In the genomic region with DNA sequence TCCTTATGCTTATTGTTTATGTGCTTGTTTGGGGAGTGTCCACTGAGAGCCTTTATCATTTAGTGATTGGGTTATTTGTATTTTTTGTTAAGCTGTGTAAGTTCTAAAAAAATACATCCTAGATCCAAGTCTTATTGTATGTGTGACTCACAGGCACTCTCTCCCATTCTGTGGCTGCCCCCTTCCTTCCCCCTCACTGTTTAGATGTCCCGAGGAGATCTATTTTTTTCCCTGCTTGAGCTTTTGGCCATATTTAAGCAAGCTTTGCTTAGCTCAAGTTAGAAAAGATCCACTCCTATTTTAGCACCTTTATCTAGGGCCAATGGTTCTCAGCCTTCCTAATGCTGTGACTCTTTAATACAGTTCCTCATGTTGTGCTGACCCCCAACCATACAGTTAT, we compare ENCODE assay signal across 19 mouse cellular contexts.
A peak's percentile ranks its signal among the peaks of the same experiment; 100 is the strongest.
DNase-seq lines count a peak whose midpoint lies in the region; TF ChIP-seq lines count a peak whose summit lies in the region.
"Had no signal": no experiment of that assay in that cellular context is flagged by ENCODE, and none has a peak within 500 bp of the region (broad histone marks: within the 10 kb centered on the region; RNA-seq: fewer than 3 reads in every experiment).

No protein-coding gene starts in this region.

- peak; percentile 45 for DNase-seq in 416B (ENCODE audit: low read depth)
- peak; percentile 42 for DNase-seq in NIH3T3 (ENCODE audit: low read depth)
- no peak for DNase-seq in embryo, embryonic 11 days
- DNase-seq in layer of hippocampus, postnatal 25 days (ENCODE audit: extremely low spot score in 1 of 2, low spot score in 1 of 2) = no peak
- DNase-seq: adrenal gland, adult 2 months; adrenal gland, postnatal 10 days; adrenal gland, postnatal 25 days; B cell, adult 2 months; cerebellum, adult 11-12 months; cerebellum, adult 2 months; cerebellum, adult 9-11 months; cerebellum, postnatal 14 days; cerebellum, postnatal 36 days; forebrain, postnatal 0 days had no signal

- no peak for TF ChIP-seq POLR2A in olfactory bulb, adult 2 months (IDR thresholded peaks at IDR 0.05; ENCODE audit: insufficient read depth, low read depth, low read length)

- no peak overlapping the region for H3K4me3 ChIP-seq in olfactory bulb, adult 2 months (ENCODE audit: insufficient read depth, low read depth, low read length)
- H3K4me3 ChIP-seq: embryonic facial prominence, embryonic 10.5 days; embryonic facial prominence, embryonic 12.5 days; forebrain, embryonic 13.5 days; forebrain, embryonic 15.5 days had no signal

- no peak for TF ChIP-seq CTCF in olfactory bulb, adult 2 months (IDR thresholded peaks at IDR 0.05; ENCODE audit: insufficient read depth, low read depth, low read length)

- 12% methylated on average over 1 of the region's 1 CpGs for WGBS in olfactory bulb, adult 2 months

- H3K27ac ChIP-seq in olfactory bulb, adult 2 months (ENCODE audit: insufficient read depth, low read depth, low read length) = peak overlapping the region; percentile 78; the same call in 1 of the 2 replicates
- H3K27ac ChIP-seq: embryonic facial prominence, embryonic 10.5 days; embryonic facial prominence, embryonic 12.5 days; forebrain, embryonic 13.5 days; forebrain, embryonic 15.5 days had no signal

- H3K4me1 ChIP-seq in olfactory bulb, adult 2 months (ENCODE audit: control insufficient read depth, insufficient read depth, low read length) = peaks cover 12% of the 10 kb centered on the region; the same call in 1 of the 2 replicates
- H3K4me1 ChIP-seq: forebrain, embryonic 13.5 days; forebrain, embryonic 15.5 days had no signal

Comparison
In these comparisons a context has a peak if more than half of its experiments do, and no peak if none do; other contexts are left out.
1. DNase-seq: peak in 416B (single experiment) and NIH3T3 (single experiment); none in embryo, embryonic 11 days (single experiment) and layer of hippocampus, postnatal 25 days (0 of 2).